Mouse (Mus musculus): ENCODE measurements at regions not wholly inside any gene's neighbourhood (a gene's known extent, or its start where the extent isn't known, plus 50 kb on each side); places are given as distances from the start of the nearest gene placed in this dataset.

- Histone ChIP-seq H3K27ac (no peak overlapping the region), H3K36me3 (no peaks in the 10 kb centered on the region)
- WGBS, result 76% methylated on average over 3 of the region's 3 CpGs
Measured at GRCm38 (mm10) chr9:59144256-59144800, 108.1 kb upstream of the Neo1 start.

GRCm38 (mm10) chr9:59143610-59144009 is 107.4 kb upstream of the Neo1 start:
- Histone ChIP-seq H3K27ac (no peak overlapping the region), H3K36me3 (no peaks in the 10 kb centered on the region), H3K9me3 (no peaks in the 10 kb centered on the region), H3K27me3 (replicated peaks) (peaks cover 3% of the 10 kb centered on the region; the same call in 1 of the 2 replicates), H3K4me3 (no peak overlapping the region), H3K4me1 (no peaks in the 10 kb centered on the region), H3K9ac (no peak overlapping the region), H3K4me2 (replicated peaks) (no peak overlapping the region)
- 94% methylated on average over 4 of the region's 4 CpGs for WGBS
- ATAC-seq (ENCODE audit: low FRiP score, low read depth), result no peak

More at GRCm38 (mm10) chr9:59144256-59144800, 108.1 kb upstream of the Neo1 start:
- peaks cover 6% of the 10 kb centered on the region; the same call in 1 of the 2 replicates for H3K27me3 ChIP-seq (replicated peaks)
- H3K4me3 ChIP-seq, result no peak overlapping the region
- no peak for ATAC-seq (ENCODE audit: low FRiP score, low read depth)
- no peak overlapping the region for H3K4me2 ChIP-seq (replicated peaks)
- no peaks in the 10 kb centered on the region for H3K4me1 ChIP-seq
- H3K9ac ChIP-seq, result no peak overlapping the region
- H3K9me3 ChIP-seq, result no peaks in the 10 kb centered on the region

- Histone ChIP-seq H3K9me3 (no peaks in the 10 kb centered on the region), H3K4me3 (no peak overlapping the region), H3K27ac (no peak overlapping the region), H3K36me3 (no peaks in the 10 kb centered on the region), H3K27me3 (replicated peaks) (no peaks in the 10 kb centered on the region), H3K4me1 (peaks cover 24% of the 10 kb centered on the region), H3K9ac (no peak overlapping the region), H3K4me2 (replicated peaks) (peak overlapping the region; percentile 33)
- 31% methylated on average over 15 of the region's 15 CpGs for WGBS
- no peak for ATAC-seq (ENCODE audit: low FRiP score, low read depth)
Measured at GRCm38 (mm10) chr9:59134171-59135041, 98.2 kb upstream of the Neo1 start.

GRCm38 (mm10) chr9:59129699-59130340 is 93.6 kb upstream of the Neo1 start:
- H3K9me3 ChIP-seq, result no peaks in the 10 kb centered on the region
- H3K4me3 ChIP-seq, result no peak overlapping the region
- 88% methylated on average over 9 of the region's 9 CpGs for WGBS
- ATAC-seq (ENCODE audit: low FRiP score, low read depth), result no peak
- no peak overlapping the region for H3K9ac ChIP-seq
- H3K27me3 ChIP-seq (replicated peaks), result no peaks in the 10 kb centered on the region
- H3K36me3 ChIP-seq, result no peaks in the 10 kb centered on the region
- peaks cover 17% of the 10 kb centered on the region for H3K4me1 ChIP-seq
- H3K27ac ChIP-seq, result no peak overlapping the region
- no peak overlapping the region for H3K4me2 ChIP-seq (replicated peaks)

GRCm38 (mm10) chr9:59129252-59129651 is 93.0 kb upstream of the Neo1 start:
- H3K4me2 ChIP-seq (replicated peaks), result no peak overlapping the region
- H3K27ac ChIP-seq, result no peak overlapping the region
- H3K9me3 ChIP-seq, result no peaks in the 10 kb centered on the region
- no peak overlapping the region for H3K9ac ChIP-seq
- H3K4me3 ChIP-seq, result no peak overlapping the region
- H3K4me1 ChIP-seq, result peaks cover 11% of the 10 kb centered on the region
- no peaks in the 10 kb centered on the region for H3K27me3 ChIP-seq (replicated peaks)
- WGBS, result 93% methylated on average over 1 of the region's 1 CpGs
- no peaks in the 10 kb centered on the region for H3K36me3 ChIP-seq
- no peak for ATAC-seq (ENCODE audit: low FRiP score, low read depth)

- Histone ChIP-seq H3K27me3 (replicated peaks) (no peaks in the 10 kb centered on the region), H3K36me3 (no peaks in the 10 kb centered on the region), H3K9ac (no peak overlapping the region), H3K27ac (no peak overlapping the region), H3K4me1 (no peaks in the 10 kb centered on the region), H3K4me3 (no peak overlapping the region), H3K4me2 (replicated peaks) (no peak overlapping the region), H3K9me3 (no peaks in the 10 kb centered on the region)
- ATAC-seq (ENCODE audit: low FRiP score, low read depth), result no peak
- 87% methylated on average over 2 of the region's 2 CpGs for WGBS
Measured at GRCm38 (mm10) chr9:59128023-59128422, 91.8 kb upstream of the Neo1 start.

GRCm38 (mm10) chr9:59125886-59126285 is 89.6 kb upstream of the Neo1 start:
- Histone ChIP-seq H3K4me1 (no peaks in the 10 kb centered on the region), H3K27me3 (replicated peaks) (no peaks in the 10 kb centered on the region), H3K27ac (no peak overlapping the region), H3K4me2 (replicated peaks) (no peak overlapping the region), H3K36me3 (no peaks in the 10 kb centered on the region), H3K4me3 (no peak overlapping the region), H3K9me3 (no peaks in the 10 kb centered on the region), H3K9ac (no peak overlapping the region)
- ATAC-seq (ENCODE audit: low FRiP score, low read depth), result no peak
- WGBS, result 70% methylated on average over 6 of the region's 6 CpGs

- H3K4me1 ChIP-seq, result no peaks in the 10 kb centered on the region; the same call in 1 of the 2 replicates
- WGBS, result 60% methylated on average over 2 of the region's 2 CpGs
- no peak overlapping the region for H3K27ac ChIP-seq
- H3K27me3 ChIP-seq (replicated peaks), result no peaks in the 10 kb centered on the region
- no peak for ATAC-seq (ENCODE audit: low FRiP score, low read depth)
- H3K4me2 ChIP-seq (replicated peaks), result no peak overlapping the region
- H3K9ac ChIP-seq, result no peak overlapping the region
- no peaks in the 10 kb centered on the region for H3K36me3 ChIP-seq
- H3K9me3 ChIP-seq, result no peaks in the 10 kb centered on the region
- H3K4me3 ChIP-seq, result no peak overlapping the region
Measured at GRCm38 (mm10) chr9:59116561-59116960, 80.3 kb upstream of the Neo1 start.

- WGBS, result 51% methylated on average over 4 of the region's 4 CpGs
- no peak overlapping the region for H3K4me2 ChIP-seq (replicated peaks)
Measured at GRCm38 (mm10) chr9:59113859-59114258, 77.6 kb upstream of the Neo1 start.

GRCm38 (mm10) chr9:59099738-59100137 is 63.5 kb upstream of the Neo1 start:
- H3K4me2 ChIP-seq (replicated peaks), result no peak overlapping the region
- no peak overlapping the region for H3K9ac ChIP-seq
- no peaks in the 10 kb centered on the region for H3K27me3 ChIP-seq (replicated peaks)
- H3K4me3 ChIP-seq, result no peak overlapping the region
- no peaks in the 10 kb centered on the region for H3K4me1 ChIP-seq
- ATAC-seq (ENCODE audit: low FRiP score, low read depth), result no peak
- H3K36me3 ChIP-seq, result no peaks in the 10 kb centered on the region
- no peaks in the 10 kb centered on the region for H3K9me3 ChIP-seq
- WGBS, result 86% methylated on average over 5 of the region's 5 CpGs
- no peak overlapping the region for H3K27ac ChIP-seq

More at GRCm38 (mm10) chr9:59113859-59114258, 77.6 kb upstream of the Neo1 start:
- Histone ChIP-seq H3K27me3 (replicated peaks) (no peaks in the 10 kb centered on the region), H3K9ac (no peak overlapping the region), H3K4me1 (no peaks in the 10 kb centered on the region; the same call in 1 of the 2 replicates), H3K4me3 (no peak overlapping the region), H3K9me3 (no peaks in the 10 kb centered on the region), H3K27ac (no peak overlapping the region), H3K36me3 (no peaks in the 10 kb centered on the region)
- no peak for ATAC-seq (ENCODE audit: low FRiP score, low read depth)

- 66% methylated on average over 4 of the region's 4 CpGs for WGBS
- no peaks in the 10 kb centered on the region for H3K4me1 ChIP-seq
- H3K4me3 ChIP-seq, result no peak overlapping the region
Measured at GRCm38 (mm10) chr9:59097564-59097963, 61.3 kb upstream of the Neo1 start.

GRCm38 (mm10) chr9:59096551-59097268 is 60.5 kb upstream of the Neo1 start:
- no peak for ATAC-seq (ENCODE audit: low FRiP score, low read depth)
- no peaks in the 10 kb centered on the region for H3K4me1 ChIP-seq
- no peaks in the 10 kb centered on the region for H3K9me3 ChIP-seq
- no peaks in the 10 kb centered on the region for H3K36me3 ChIP-seq
- WGBS, result 77% methylated on average over 12 of the region's 12 CpGs
- H3K4me2 ChIP-seq (replicated peaks), result no peak overlapping the region
- H3K27ac ChIP-seq, result no peak overlapping the region
- H3K27me3 ChIP-seq (replicated peaks), result no peaks in the 10 kb centered on the region
- H3K9ac ChIP-seq, result no peak overlapping the region
- no peak overlapping the region for H3K4me3 ChIP-seq

More at GRCm38 (mm10) chr9:59097564-59097963, 61.3 kb upstream of the Neo1 start:
- Histone ChIP-seq H3K36me3 (no peaks in the 10 kb centered on the region), H3K9me3 (no peaks in the 10 kb centered on the region), H3K27me3 (replicated peaks) (no peaks in the 10 kb centered on the region), H3K9ac (no peak overlapping the region), H3K27ac (no peak overlapping the region), H3K4me2 (replicated peaks) (no peak overlapping the region)
- no peak for ATAC-seq (ENCODE audit: low FRiP score, low read depth)

Data from neural tube, embryonic 12.5 days (tissue).